Mouse (Mus musculus) ES-Bruce4 (cell line): ENCODE measurements around the gene Trim15.

Experiments used
- EP300 ChIP-seq: IDR thresholded peaks from 2 replicates; pipeline ENCODE4 v1.6.1; 2011; ENCODE audit warnings: low read depth, low read length; ENCODE audit not compliant: insufficient read depth
- POLR2A ChIP-seq: IDR thresholded peaks from one replicate; pipeline ENCODE4 v1.8.1; 2011; ENCODE audit warnings: low read length; ENCODE audit not compliant: insufficient read depth

DNA sequence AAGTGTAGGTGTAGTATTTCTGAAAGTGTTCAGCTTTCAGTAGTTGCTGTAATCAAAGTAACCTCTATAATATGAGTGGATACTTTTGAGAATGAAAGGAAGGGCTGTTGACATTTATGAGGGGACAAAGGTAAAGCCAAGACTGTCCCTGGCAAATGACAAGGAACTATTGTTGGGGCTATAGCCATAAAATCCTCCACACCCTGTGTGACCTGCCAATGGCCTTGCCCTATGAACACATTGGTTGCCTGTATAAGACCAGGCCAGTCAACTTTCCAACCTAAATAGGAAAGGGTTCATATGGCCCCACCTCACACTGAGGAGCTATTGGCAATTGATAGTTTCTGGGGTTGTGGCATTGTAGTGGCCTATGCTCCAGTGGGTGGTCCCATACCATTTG is 30.1 kb upstream of the Trim15 start:
- TF ChIP-seq POLR2A, result no peak
- TF ChIP-seq EP300, result no peak
